Mouse (Mus musculus): ENCODE measurements around the gene Ccl6.

DNA sequence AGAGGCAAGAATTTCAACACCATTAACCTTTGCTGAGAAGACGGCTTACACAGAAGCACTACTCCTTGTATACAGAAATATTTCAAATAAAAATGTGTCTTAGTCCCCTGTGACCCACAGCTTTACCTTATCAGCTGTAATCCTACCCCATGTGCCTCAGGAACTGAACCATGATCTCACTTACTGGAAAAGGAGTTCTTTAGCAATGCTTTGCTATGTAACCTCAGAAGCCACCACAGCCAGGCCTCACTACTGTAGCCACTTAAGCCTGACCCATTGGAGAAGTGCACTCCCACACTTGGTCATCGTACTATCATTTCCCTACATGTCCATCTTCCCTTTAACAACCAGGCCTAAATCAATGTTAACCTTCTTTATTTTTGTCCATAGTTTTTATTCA lies 7.7 kb upstream of the Ccl6 start:
- TF ChIP-seq NELFE (IDR thresholded peaks at IDR 0.05; ENCODE audit: low read depth, low read length): no peak
- no peak for TF ChIP-seq CTCF (conservative IDR thresholded peaks at IDR 0.05 in 1 of 2, IDR thresholded peaks at IDR 0.05 in 1 of 2; ENCODE audit: low read depth in 2 of 2, low read length in 2 of 2)
- no peak for TF ChIP-seq POLR2AphosphoS2 (IDR thresholded peaks at IDR 0.05; ENCODE audit: low read depth, low read length)

Measured in CH12.LX (cell line).